Mouse (Mus musculus): ENCODE results near the gene Tomt. TPM values are rescaled to one million over a fixed set of nuclear protein-coding genes. Genes with fewer than 3 reads are reported as not detected.
"Not testable (repeated sequence)": the region's sequence is repeated elsewhere in the genome, so short reads cannot be mapped to it uniquely, and the experiment has no call there.

The Tomt gene
- 0.27 and 0.28 TPM in 2 replicates for polyA plus RNA-seq (2012; rRNA removed)

- DNase-seq (ENCODE audit: extremely low spot score in 1 of 2, low spot score in 1 of 2) = no peak
Observed at GRCm38 (mm10) chr7:101906287-101906681, at the start of gene Tomt. Gene Tomt, minus strand, starts transcription at chr7:101906359.

- no peak for DNase-seq (ENCODE audit: extremely low spot score in 1 of 2, low spot score in 1 of 2)
Observed at GRCm38 (mm10) chr7:101955862-101956261, 49.7 kb upstream of the Tomt start.

- no peak for DNase-seq (ENCODE audit: extremely low spot score in 1 of 2, low spot score in 1 of 2)
Observed at GRCm38 (mm10) chr7:101955276-101955675, 49.1 kb upstream of the Tomt start.

GRCm38 (mm10) chr7:101954163-101954562 is 48.0 kb upstream of the Tomt start:
- DNase-seq (ENCODE audit: extremely low spot score in 1 of 2, low spot score in 1 of 2) = peak in 1 of 2 experiments; percentile 61

GRCm38 (mm10) chr7:101952098-101952497 is 45.9 kb upstream of the Tomt start:
- no peak for DNase-seq (ENCODE audit: extremely low spot score in 1 of 2, low spot score in 1 of 2)

GRCm38 (mm10) chr7:101951648-101952047 is 45.5 kb upstream of the Tomt start:
- no peak for DNase-seq (ENCODE audit: extremely low spot score in 1 of 2, low spot score in 1 of 2)

- DNase-seq (ENCODE audit: extremely low spot score in 1 of 2, low spot score in 1 of 2) = not testable (repeated sequence)
Observed at GRCm38 (mm10) chr7:101949008-101949407, 42.8 kb upstream of the Tomt start.

- no peak for DNase-seq (ENCODE audit: extremely low spot score in 1 of 2, low spot score in 1 of 2)
Observed at GRCm38 (mm10) chr7:101939758-101940157, 33.6 kb upstream of the Tomt start.

GRCm38 (mm10) chr7:101938348-101938747 is 32.2 kb upstream of the Tomt start:
- no peak for DNase-seq (ENCODE audit: extremely low spot score in 1 of 2, low spot score in 1 of 2)

- peak in 1 of 2 experiments; percentile 46 for DNase-seq (ENCODE audit: extremely low spot score in 1 of 2, low spot score in 1 of 2)
Observed at GRCm38 (mm10) chr7:101937569-101937968, 31.4 kb upstream of the Tomt start.

- DNase-seq (ENCODE audit: extremely low spot score in 1 of 2, low spot score in 1 of 2) = no peak
Observed at GRCm38 (mm10) chr7:101936996-101937395, 30.8 kb upstream of the Tomt start.

- DNase-seq (ENCODE audit: extremely low spot score in 1 of 2, low spot score in 1 of 2) = no peak
Observed at GRCm38 (mm10) chr7:101935957-101936356, 29.8 kb upstream of the Tomt start.

- peak; percentile 97 to 99 for DNase-seq (ENCODE audit: extremely low spot score in 1 of 2, low spot score in 1 of 2)
Observed at GRCm38 (mm10) chr7:101933751-101934240, 27.6 kb upstream of the Tomt start, which contains the start of the genes Lrrc51 and Numa1. Gene Lrrc51, minus strand, starts transcription at chr7:101933895. Gene Numa1, plus strand, starts transcription at chr7:101934111.

- DNase-seq (ENCODE audit: extremely low spot score in 1 of 2, low spot score in 1 of 2) = no peak
Observed at GRCm38 (mm10) chr7:101933300-101933699, 27.1 kb upstream of the Tomt start.

GRCm38 (mm10) chr7:101932551-101932950 is 26.4 kb upstream of the Tomt start:
- no peak for DNase-seq (ENCODE audit: extremely low spot score in 1 of 2, low spot score in 1 of 2)

GRCm38 (mm10) chr7:101928093-101928492 is 21.9 kb upstream of the Tomt start:
- no peak for DNase-seq (ENCODE audit: extremely low spot score in 1 of 2, low spot score in 1 of 2)

GRCm38 (mm10) chr7:101925892-101926291 is 19.7 kb upstream of the Tomt start:
- not testable (repeated sequence) for DNase-seq (ENCODE audit: extremely low spot score in 1 of 2, low spot score in 1 of 2)

- DNase-seq (ENCODE audit: extremely low spot score in 1 of 2, low spot score in 1 of 2) = peak in 1 of 2 experiments; percentile 76
Observed at GRCm38 (mm10) chr7:101918071-101918470, 11.9 kb upstream of the Tomt start.

GRCm38 (mm10) chr7:101911982-101912381 is 5.8 kb upstream of the Tomt start:
- DNase-seq (ENCODE audit: extremely low spot score in 1 of 2, low spot score in 1 of 2) = no peak

- no peak for DNase-seq (ENCODE audit: extremely low spot score in 1 of 2, low spot score in 1 of 2)
Observed at GRCm38 (mm10) chr7:101910138-101910537, 4.0 kb upstream of the Tomt start.

- no peak for DNase-seq (ENCODE audit: extremely low spot score in 1 of 2, low spot score in 1 of 2)
Observed at GRCm38 (mm10) chr7:101908367-101908766, 2.2 kb upstream of the Tomt start.

GRCm38 (mm10) chr7:101906696-101907095 is 537 bp upstream of the Tomt start:
- no peak for DNase-seq (ENCODE audit: extremely low spot score in 1 of 2, low spot score in 1 of 2)

All from frontal cortex, adult 2 months (tissue).